Comparison of ENCODE assay signal across 20 mouse cellular contexts in the genomic region with DNA sequence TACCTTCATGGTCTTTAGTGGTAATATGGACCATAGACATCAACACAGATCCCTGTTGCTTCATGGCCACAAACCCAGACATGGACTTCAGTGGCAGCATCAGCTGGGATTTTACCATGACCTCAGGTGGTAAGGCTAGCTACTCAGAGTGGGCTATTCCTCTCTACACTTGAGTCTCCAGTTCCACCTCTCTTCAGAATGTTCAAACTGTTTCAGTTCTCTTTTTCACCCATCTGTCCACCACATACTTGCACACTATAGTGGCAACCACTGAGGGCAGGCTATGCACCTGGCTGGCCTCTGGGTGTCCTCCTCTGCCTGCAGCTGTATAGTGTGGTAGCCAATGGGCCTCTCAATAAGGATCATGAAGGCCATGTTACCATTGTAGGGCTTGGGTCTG. TPM values are rescaled to one million over a fixed set of nuclear protein-coding genes. Genes with fewer than 3 reads are reported as not detected.
DNase-seq lines count a peak whose midpoint lies in the region; ATAC-seq and TF ChIP-seq lines count a peak whose summit lies in the region.
"Had no signal": no experiment of that assay in that cellular context is flagged by ENCODE, and none has a peak within 500 bp of the region (broad histone marks: within the 10 kb centered on the region; RNA-seq: fewer than 3 reads in every experiment).

No protein-coding gene starts in this region.

- H3K4me3 ChIP-seq in lung, embryonic 14.5 days (ENCODE audit: low read depth, low read length): no peak overlapping the region
- no peak overlapping the region for H3K4me3 ChIP-seq in forebrain, embryonic 14.5 days (ENCODE audit: low read depth, low read length)
- H3K4me3 ChIP-seq: lung, embryonic 15.5 days; midbrain, embryonic 15.5 days had no signal

- no peak overlapping the region for H3K4me2 ChIP-seq in lung, embryonic 14.5 days
- H3K4me2 ChIP-seq in forebrain, embryonic 14.5 days (ENCODE audit: low read length): no peak overlapping the region
- H3K4me2 ChIP-seq: lung, embryonic 15.5 days; midbrain, embryonic 15.5 days had no signal

- H3K9me3 ChIP-seq in lung, embryonic 14.5 days (ENCODE audit: low read depth, low read length): no peaks in the 10 kb centered on the region
- H3K9me3 ChIP-seq in forebrain, embryonic 14.5 days (replicated peaks; ENCODE audit: control insufficient read depth, low read length): no peaks in the 10 kb centered on the region; the same call in 1 of the 2 replicates
- H3K9me3 ChIP-seq: lung, embryonic 15.5 days; midbrain, embryonic 15.5 days had no signal

- DNase-seq in adrenal gland, postnatal 14 days: peak; percentile 24
- no peak for DNase-seq in adrenal gland, adult 18-20 months (ENCODE audit: low spot score in 2 of 2)
- no peak for DNase-seq in lung, embryonic 14.5 days
- no peak for DNase-seq in lung, postnatal 36 days
- DNase-seq in splenic B cell, adult 2 months (ENCODE audit: low read depth, low spot score): peak; percentile 64
- DNase-seq in forebrain, embryonic 14.5 days (ENCODE audit: low spot score): no peak
- DNase-seq in gastrocnemius, postnatal 36 days: no peak
- DNase-seq: adrenal gland, postnatal 25 days; cerebellum, adult 11-12 months; gastrocnemius, postnatal 14 days; right cerebral cortex, postnatal 4 days; thymus, adult 18-20 months had no signal

- TF ChIP-seq CTCF in lung, embryonic 14.5 days (IDR thresholded peaks at IDR 0.05; ENCODE audit: low read depth): 0 out of 2 replicates have a peak, but pooled peaks have one; percentile 1

- H3K27ac ChIP-seq in lung, embryonic 14.5 days (ENCODE audit: low read depth): no peak overlapping the region
- H3K27ac ChIP-seq in forebrain, embryonic 14.5 days (ENCODE audit: low read depth, low read length): no peak overlapping the region
- H3K27ac ChIP-seq: lung, embryonic 15.5 days; midbrain, embryonic 15.5 days had no signal

- intact Hi-C loops in gastrocnemius, postnatal 36 days (cut with DNase I): no loop called here

- no peak for ATAC-seq in lung, embryonic 14.5 days (ENCODE audit: insufficient read depth)
- ATAC-seq in hematopoietic stem cell, adult 5-6 weeks (replicated peaks in 1 of 2; ENCODE audit: insufficient read depth in 1 of 2, low FRiP score in 2 of 2, low TSS enrichment in 1 of 2, low read depth in 1 of 2, poor library complexity in 2 of 2, severe bottlenecking in 2 of 2): peak; percentile 77 to 88
- ATAC-seq in forebrain, embryonic 14.5 days: no peak
- ATAC-seq: midbrain, embryonic 15.5 days had no signal

- H3K36me3 ChIP-seq in lung, embryonic 14.5 days (ENCODE audit: insufficient read depth): no peaks in the 10 kb centered on the region
- no peaks in the 10 kb centered on the region for H3K36me3 ChIP-seq in splenic B cell, adult 2 months (ENCODE audit: control insufficient read depth, insufficient read depth, low read length, poor library complexity, severe bottlenecking)
- H3K36me3 ChIP-seq in forebrain, embryonic 14.5 days (ENCODE audit: control insufficient read depth, insufficient read depth, low read length): no peaks in the 10 kb centered on the region
- H3K36me3 ChIP-seq: lung, embryonic 15.5 days; midbrain, embryonic 15.5 days had no signal

- no peaks in the 10 kb centered on the region for H3K4me1 ChIP-seq in lung, embryonic 14.5 days (ENCODE audit: insufficient read depth)
- no peaks in the 10 kb centered on the region for H3K4me1 ChIP-seq in forebrain, embryonic 14.5 days (ENCODE audit: control insufficient read depth, insufficient read depth, low read length)
- H3K4me1 ChIP-seq: lung, embryonic 15.5 days; midbrain, embryonic 15.5 days had no signal

- H3K9ac ChIP-seq in lung, embryonic 14.5 days: no peak overlapping the region
- H3K9ac ChIP-seq in forebrain, embryonic 14.5 days (ENCODE audit: low read length): no peak overlapping the region
- H3K9ac ChIP-seq: lung, embryonic 15.5 days; midbrain, embryonic 15.5 days had no signal

- H3K27me3 ChIP-seq in lung, embryonic 14.5 days (ENCODE audit: insufficient read depth, low read length): no peaks in the 10 kb centered on the region
- H3K27me3 ChIP-seq in splenic B cell, adult 2 months (ENCODE audit: control insufficient read depth, insufficient read depth, low read length, poor library complexity, severe bottlenecking): no peaks in the 10 kb centered on the region
- no peaks in the 10 kb centered on the region for H3K27me3 ChIP-seq in forebrain, embryonic 14.5 days (replicated peaks; ENCODE audit: control insufficient read depth, insufficient read depth, low read length)
- H3K27me3 ChIP-seq: lung, embryonic 15.5 days; midbrain, embryonic 15.5 days had no signal

RNA-seq across cellular contexts. Expression of gene Il10, which starts 32.2 kb away (rescaled TPM):
- total RNA-seq in adrenal gland, postnatal 14 days (2021): 0.38 TPM in 1 of 2 replicates, not detected in the other
- not detected for total RNA-seq in adrenal gland, adult 18-20 months (2021)
- polyA plus RNA-seq in lung, embryonic 14.5 days (2014; fragmentation: Nextera tagmentation; extraction: Ambion mirVana): not detected in 2 replicates
- total RNA-seq in hematopoietic stem cell, adult 5-6 weeks (2017): 4.8 and 16.6 TPM in 2 replicates
- 0.16 TPM in 1 of 2 replicates, not detected in the other for polyA plus RNA-seq in forebrain, embryonic 14.5 days (2014; fragmentation: Nextera tagmentation; extraction: Ambion mirVana)
- total RNA-seq in gastrocnemius, postnatal 36 days (2021): not detected
- total RNA-seq: adrenal gland, postnatal 25 days; gastrocnemius, postnatal 14 days; layer of hippocampus, adult 18-20 months; left cerebral cortex, postnatal 25 days had no signal
- polyA plus RNA-seq: intestine, embryonic 14.5 days; midbrain, embryonic 15.5 days; neural tube, embryonic 14.5 days had no signal

RNA-seq across cellular contexts. Expression of gene Il19, which starts 47.5 kb away (rescaled TPM):
- total RNA-seq in adrenal gland, postnatal 14 days (2021): not detected in 2 replicates
- total RNA-seq in adrenal gland, adult 18-20 months (2021): not detected
- polyA plus RNA-seq in lung, embryonic 14.5 days (2014; fragmentation: Nextera tagmentation; extraction: Ambion mirVana): not detected in 2 replicates
- total RNA-seq in hematopoietic stem cell, adult 5-6 weeks (2017): not detected in 2 replicates
- polyA plus RNA-seq in forebrain, embryonic 14.5 days (2014; fragmentation: Nextera tagmentation; extraction: Ambion mirVana): not detected in 2 replicates
- not detected for total RNA-seq in gastrocnemius, postnatal 36 days (2021)
- total RNA-seq: adrenal gland, postnatal 25 days; gastrocnemius, postnatal 14 days; layer of hippocampus, adult 18-20 months; left cerebral cortex, postnatal 25 days had no signal
- polyA plus RNA-seq: heart, embryonic 16.5 days; intestine, embryonic 14.5 days; lung, embryonic 15.5 days; midbrain, embryonic 15.5 days; neural tube, embryonic 14.5 days had no signal

Comparison
In these comparisons a context has a peak if more than half of its experiments do, and no peak if none do; other contexts are left out.
1. DNase-seq: peak in adrenal gland, postnatal 14 days (single experiment) and splenic B cell, adult 2 months (single experiment); none in adrenal gland, adult 18-20 months (0 of 2), lung, embryonic 14.5 days (single experiment), lung, postnatal 36 days (single experiment), forebrain, embryonic 14.5 days (single experiment) and gastrocnemius, postnatal 36 days (0 of 2).
2. ATAC-seq: peak in hematopoietic stem cell, adult 5-6 weeks (2 of 2); none in lung, embryonic 14.5 days (single experiment) and forebrain, embryonic 14.5 days (single experiment).